Mouse (Mus musculus): ENCODE measurements at regions not wholly inside any gene's neighbourhood (a gene's known extent, or its start where the extent isn't known, plus 50 kb on each side); places are given as distances from the start of the nearest gene placed in this dataset.
"Not testable (repeated sequence)": the region's sequence is repeated elsewhere in the genome, so short reads cannot be mapped to it uniquely, and the experiment has no call there.

- Histone ChIP-seq H3K27me3 (replicated peaks; ENCODE audit: control insufficient read depth, insufficient read depth, low read length) (no peaks in the 10 kb centered on the region), H3K9ac (ENCODE audit: low read depth, low read length) (no peak overlapping the region), H3K9me3 (ENCODE audit: control insufficient read depth, low read length) (0 out of 2 replicates have a peak, but pooled peaks cover under 1% of the 10 kb centered on the region), H3K4me2 (no peak overlapping the region), H3K27ac (ENCODE audit: low read depth, low read length) (no peak overlapping the region), H3K4me3 (ENCODE audit: low read depth, low read length) (no peak overlapping the region), H3K4me1 (replicated peaks; ENCODE audit: control insufficient read depth, insufficient read depth, low read length) (no peaks in the 10 kb centered on the region), H3K36me3 (ENCODE audit: control insufficient read depth, insufficient read depth, low read length) (no peaks in the 10 kb centered on the region)
- ATAC-seq (replicated peaks; ENCODE audit: low FRiP score): no peak
- no peak for DNase-seq (ENCODE audit: low spot score)
- WGBS: 83% methylated on average over 1 of the region's 1 CpGs
Observed at GRCm38 (mm10) chr12:114597672-114598071, 1054.0 kb downstream of the Adam6a start.

GRCm38 (mm10) chr12:114609171-114609570 lies 1065.5 kb downstream of the Adam6a start:
- no peak for ATAC-seq (replicated peaks; ENCODE audit: low FRiP score)
- DNase-seq (ENCODE audit: low spot score): no peak
- H3K36me3 ChIP-seq (ENCODE audit: control insufficient read depth, insufficient read depth, low read length): no peaks in the 10 kb centered on the region

GRCm38 (mm10) chr12:114612108-114612507 lies 1068.4 kb downstream of the Adam6a start:
- 60% methylated on average over 2 of the region's 2 CpGs for WGBS
- DNase-seq (ENCODE audit: low spot score) (no peak), ATAC-seq (replicated peaks; ENCODE audit: low FRiP score) (no peak)
- Histone ChIP-seq H3K36me3 (ENCODE audit: control insufficient read depth, insufficient read depth, low read length) (no peaks in the 10 kb centered on the region), H3K27me3 (replicated peaks; ENCODE audit: control insufficient read depth, insufficient read depth, low read length) (no peaks in the 10 kb centered on the region), H3K4me2 (no peak overlapping the region), H3K27ac (ENCODE audit: low read depth, low read length) (no peak overlapping the region), H3K4me1 (replicated peaks; ENCODE audit: control insufficient read depth, insufficient read depth, low read length) (no peaks in the 10 kb centered on the region), H3K9ac (ENCODE audit: low read depth, low read length) (no peak overlapping the region), H3K4me3 (ENCODE audit: low read depth, low read length) (no peak overlapping the region), H3K9me3 (ENCODE audit: control insufficient read depth, low read length) (peaks cover 8% of the 10 kb centered on the region)

More at GRCm38 (mm10) chr12:114609171-114609570, 1065.5 kb downstream of the Adam6a start:
- no peak overlapping the region for H3K27ac ChIP-seq (ENCODE audit: low read depth, low read length)
- H3K4me1 ChIP-seq (replicated peaks; ENCODE audit: control insufficient read depth, insufficient read depth, low read length): no peaks in the 10 kb centered on the region
- peaks cover 6% of the 10 kb centered on the region; the same call in 1 of the 2 replicates for H3K9me3 ChIP-seq (ENCODE audit: control insufficient read depth, low read length)
- H3K4me2 ChIP-seq: no peak overlapping the region
- H3K27me3 ChIP-seq (replicated peaks; ENCODE audit: control insufficient read depth, insufficient read depth, low read length): no peaks in the 10 kb centered on the region
- no peak overlapping the region for H3K9ac ChIP-seq (ENCODE audit: low read depth, low read length)
- H3K4me3 ChIP-seq (ENCODE audit: low read depth, low read length): no peak overlapping the region

GRCm38 (mm10) chr12:114615179-114615578 lies 1071.5 kb downstream of the Adam6a start:
- no peaks in the 10 kb centered on the region for H3K4me1 ChIP-seq (replicated peaks; ENCODE audit: control insufficient read depth, insufficient read depth, low read length)
- WGBS: 61% methylated on average over 3 of the region's 3 CpGs

GRCm38 (mm10) chr12:114615712-114616111 lies 1072.0 kb downstream of the Adam6a start:
- H3K36me3 ChIP-seq (ENCODE audit: control insufficient read depth, insufficient read depth, low read length): no peaks in the 10 kb centered on the region
- no peak overlapping the region for H3K27ac ChIP-seq (ENCODE audit: low read depth, low read length)
- DNase-seq (ENCODE audit: low spot score) (no peak), ATAC-seq (replicated peaks; ENCODE audit: low FRiP score) (no peak)
- H3K4me3 ChIP-seq (ENCODE audit: low read depth, low read length): no peak overlapping the region
- WGBS: 89% methylated on average over 1 of the region's 1 CpGs
- H3K9ac ChIP-seq (ENCODE audit: low read depth, low read length): no peak overlapping the region
- no peak overlapping the region for H3K4me2 ChIP-seq
- no peaks in the 10 kb centered on the region for H3K4me1 ChIP-seq (replicated peaks; ENCODE audit: control insufficient read depth, insufficient read depth, low read length)
- peaks cover 11% of the 10 kb centered on the region for H3K9me3 ChIP-seq (ENCODE audit: control insufficient read depth, low read length)
- no peaks in the 10 kb centered on the region for H3K27me3 ChIP-seq (replicated peaks; ENCODE audit: control insufficient read depth, insufficient read depth, low read length)

More at GRCm38 (mm10) chr12:114615179-114615578, 1071.5 kb downstream of the Adam6a start:
- Histone ChIP-seq H3K4me3 (ENCODE audit: low read depth, low read length) (no peak overlapping the region), H3K4me2 (no peak overlapping the region), H3K36me3 (ENCODE audit: control insufficient read depth, insufficient read depth, low read length) (no peaks in the 10 kb centered on the region), H3K27me3 (replicated peaks; ENCODE audit: control insufficient read depth, insufficient read depth, low read length) (no peaks in the 10 kb centered on the region), H3K9ac (ENCODE audit: low read depth, low read length) (no peak overlapping the region), H3K9me3 (ENCODE audit: control insufficient read depth, low read length) (peaks cover 11% of the 10 kb centered on the region), H3K27ac (ENCODE audit: low read depth, low read length) (no peak overlapping the region)
- DNase-seq (ENCODE audit: low spot score) (no peak), ATAC-seq (replicated peaks; ENCODE audit: low FRiP score) (no peak)

- no peak overlapping the region for H3K27ac ChIP-seq (ENCODE audit: low read depth, low read length)
- H3K9me3 ChIP-seq (ENCODE audit: control insufficient read depth, low read length): no peaks in the 10 kb centered on the region
- H3K4me2 ChIP-seq: no peak overlapping the region
- H3K36me3 ChIP-seq (ENCODE audit: control insufficient read depth, insufficient read depth, low read length): no peaks in the 10 kb centered on the region
- ATAC-seq (replicated peaks; ENCODE audit: low FRiP score): no peak
- H3K9ac ChIP-seq (ENCODE audit: low read depth, low read length): no peak overlapping the region
- DNase-seq (ENCODE audit: low spot score): no peak
- no peaks in the 10 kb centered on the region for H3K27me3 ChIP-seq (replicated peaks; ENCODE audit: control insufficient read depth, insufficient read depth, low read length)
- H3K4me3 ChIP-seq (ENCODE audit: low read depth, low read length): no peak overlapping the region
- 67% methylated on average over 1 of the region's 1 CpGs for WGBS
- no peaks in the 10 kb centered on the region for H3K4me1 ChIP-seq (replicated peaks; ENCODE audit: control insufficient read depth, insufficient read depth, low read length)
Observed at GRCm38 (mm10) chr12:114641089-114641488, 1097.4 kb downstream of the Adam6a start.

GRCm38 (mm10) chr12:114646372-114646771 lies 1102.7 kb downstream of the Adam6a start:
- WGBS: 73% methylated on average over 3 of the region's 3 CpGs
- H3K27ac ChIP-seq (ENCODE audit: low read depth, low read length): no peak overlapping the region
- H3K4me1 ChIP-seq (replicated peaks; ENCODE audit: control insufficient read depth, insufficient read depth, low read length): no peaks in the 10 kb centered on the region

GRCm38 (mm10) chr12:114650432-114651101 lies 1106.9 kb downstream of the Adam6a start:
- H3K9me3 ChIP-seq (ENCODE audit: control insufficient read depth, low read length); H3K27ac ChIP-seq (ENCODE audit: low read depth, low read length); H3K4me1 ChIP-seq (replicated peaks; ENCODE audit: control insufficient read depth, insufficient read depth, low read length); ATAC-seq (replicated peaks; ENCODE audit: low FRiP score); DNase-seq (ENCODE audit: low spot score); H3K9ac ChIP-seq (ENCODE audit: low read depth, low read length); H3K27me3 ChIP-seq (replicated peaks; ENCODE audit: control insufficient read depth, insufficient read depth, low read length); H3K36me3 ChIP-seq (ENCODE audit: control insufficient read depth, insufficient read depth, low read length); H3K4me2 ChIP-seq; H3K4me3 ChIP-seq (ENCODE audit: low read depth, low read length): not testable (repeated sequence)
- WGBS: 75% methylated on average over 1 of the region's 1 CpGs

More at GRCm38 (mm10) chr12:114646372-114646771, 1102.7 kb downstream of the Adam6a start:
- Histone ChIP-seq H3K9me3 (ENCODE audit: control insufficient read depth, low read length) (no peaks in the 10 kb centered on the region), H3K27me3 (replicated peaks; ENCODE audit: control insufficient read depth, insufficient read depth, low read length) (no peaks in the 10 kb centered on the region), H3K4me3 (ENCODE audit: low read depth, low read length) (no peak overlapping the region), H3K36me3 (ENCODE audit: control insufficient read depth, insufficient read depth, low read length) (no peaks in the 10 kb centered on the region), H3K9ac (ENCODE audit: low read depth, low read length) (no peak overlapping the region), H3K4me2 (no peak overlapping the region)
- ATAC-seq (replicated peaks; ENCODE audit: low FRiP score): no peak
- no peak for DNase-seq (ENCODE audit: low spot score)

GRCm38 (mm10) chr12:114657134-114657533 lies 1113.4 kb downstream of the Adam6a start:
- H3K9ac ChIP-seq (ENCODE audit: low read depth, low read length); DNase-seq (ENCODE audit: low spot score); ATAC-seq (replicated peaks; ENCODE audit: low FRiP score); H3K4me1 ChIP-seq (replicated peaks; ENCODE audit: control insufficient read depth, insufficient read depth, low read length); H3K4me2 ChIP-seq; H3K27ac ChIP-seq (ENCODE audit: low read depth, low read length); H3K9me3 ChIP-seq (ENCODE audit: control insufficient read depth, low read length); H3K36me3 ChIP-seq (ENCODE audit: control insufficient read depth, insufficient read depth, low read length); H3K27me3 ChIP-seq (replicated peaks; ENCODE audit: control insufficient read depth, insufficient read depth, low read length); H3K4me3 ChIP-seq (ENCODE audit: low read depth, low read length): not testable (repeated sequence)
- 100% methylated on average over 1 of the region's 2 CpGs for WGBS

Measured in liver, embryonic 11.5 days (tissue).